In the genomic region with DNA sequence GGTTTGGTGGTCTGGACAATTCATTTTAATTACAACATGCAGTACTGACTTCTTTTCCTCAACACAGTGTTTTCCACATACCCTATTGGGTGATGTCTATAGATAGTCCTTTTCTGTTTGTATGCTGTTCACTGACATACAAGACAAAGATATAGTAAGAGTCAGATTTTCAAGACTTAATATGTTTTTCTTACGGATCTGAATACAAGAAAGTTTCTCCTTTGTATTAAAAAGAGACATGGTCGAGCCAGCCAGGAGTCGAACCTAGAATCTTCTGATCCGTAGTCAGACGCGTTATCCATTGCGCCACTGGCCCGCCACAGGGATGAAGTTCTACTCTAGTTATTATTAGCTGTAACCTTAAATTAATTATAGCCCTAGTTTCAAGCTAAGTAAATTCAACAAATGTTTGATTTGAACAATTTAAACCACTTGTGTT, we compare ENCODE assay signal across 9 mouse cellular contexts. TPM values are rescaled to one million over a fixed set of nuclear protein-coding genes. Genes with fewer than 3 reads are reported as not detected.
A peak's percentile ranks its signal among the peaks of the same experiment; 100 is the strongest.
DNase-seq lines count a peak whose midpoint lies in the region; ATAC-seq lines count a peak whose summit lies in the region.
"Had no signal": no experiment of that assay in that cellular context is flagged by ENCODE, and none has a peak within 500 bp of the region (broad histone marks: within the 10 kb centered on the region; RNA-seq: fewer than 3 reads in every experiment).

No protein-coding gene starts in this region.

- no peaks in the 10 kb centered on the region for H3K36me3 ChIP-seq in heart, embryonic 15.5 days
- H3K36me3 ChIP-seq in kidney, embryonic 16.5 days (ENCODE audit: insufficient read depth, low read length) = no peaks in the 10 kb centered on the region

- H3K9ac ChIP-seq in heart, embryonic 15.5 days = peak overlapping the region; percentile 57
- H3K9ac ChIP-seq in kidney, embryonic 16.5 days (replicated peaks; ENCODE audit: low read length) = peak overlapping the region; percentile 59

- peak; percentile 60 to 75 for DNase-seq in layer of hippocampus, postnatal 10 days (ENCODE audit: low spot score in 2 of 2)
- no peak for DNase-seq in layer of hippocampus, adult 9-11 months
- peak; percentile 71 for DNase-seq in ZHBTc4 (ENCODE audit: low read depth, low spot score)
- peak; percentile 76 for DNase-seq in lung, postnatal 14 days
- peak; percentile 42 for DNase-seq in skeletal muscle tissue, adult 2 months (ENCODE audit: low read depth, low spot score)

- no peaks in the 10 kb centered on the region for H3K9me3 ChIP-seq in heart, embryonic 15.5 days (replicated peaks)
- no peaks in the 10 kb centered on the region for H3K9me3 ChIP-seq in kidney, embryonic 16.5 days (ENCODE audit: low read length)

- peaks cover 11% of the 10 kb centered on the region for H3K27me3 ChIP-seq in heart, embryonic 15.5 days
- peaks cover 28% of the 10 kb centered on the region for H3K27me3 ChIP-seq in kidney, embryonic 16.5 days (ENCODE audit: insufficient read depth, low read length)

- under 1% methylated on average over 8 of the region's 8 CpGs for WGBS in heart, embryonic 15.5 days
- WGBS in kidney, embryonic 16.5 days = 1% methylated on average over 8 of the region's 8 CpGs

- no peak overlapping the region; the same call in 1 of the 2 replicates for H3K27ac ChIP-seq in heart, embryonic 15.5 days
- H3K27ac ChIP-seq in kidney, embryonic 16.5 days (ENCODE audit: low read length) = no peak overlapping the region

- H3K4me3 ChIP-seq in heart, embryonic 15.5 days = peak overlapping the region; percentile 61
- peak overlapping the region; percentile 63 for H3K4me3 ChIP-seq in kidney, embryonic 16.5 days (ENCODE audit: low read length)

- ATAC-seq in erythroblast, adult 5-6 weeks (replicated peaks; ENCODE audit: low FRiP score, poor library complexity, severe bottlenecking) = peak; percentile 64
- ATAC-seq in heart, embryonic 15.5 days (replicated peaks; ENCODE audit: insufficient number of reproducible peaks, insufficient read depth, low FRiP score, low read depth) = peak; percentile 43; the same call in 1 of the 2 replicates
- peak; percentile 55; the same call in 1 of the 2 replicates for ATAC-seq in kidney, embryonic 16.5 days (ENCODE audit: low FRiP score, low TSS enrichment)

- peak overlapping the region; percentile 77 for H3K4me2 ChIP-seq in heart, embryonic 15.5 days
- peak overlapping the region; percentile 91 for H3K4me2 ChIP-seq in kidney, embryonic 16.5 days (replicated peaks; ENCODE audit: low read depth, low read length)

- H3K4me1 ChIP-seq in heart, embryonic 15.5 days (replicated peaks) = peaks cover 4% of the 10 kb centered on the region; the same call in 1 of the 2 replicates
- peaks cover 6% of the 10 kb centered on the region; the same call in 1 of the 2 replicates for H3K4me1 ChIP-seq in kidney, embryonic 16.5 days (ENCODE audit: insufficient read depth, low read length)

RNA-seq across cellular contexts. Expression of a gene that starts 11.4 kb away (rescaled TPM):
- total RNA-seq in layer of hippocampus, postnatal 10 days (2021) = not detected
- total RNA-seq in erythroblast, adult 5-6 weeks (2015; ENCODE audit: low replicate concordance) = 2.7 and 6.3 TPM in 2 replicates
- 1.8 and 2.2 TPM in 2 replicates for total RNA-seq in erythroblast, adult 5-6 weeks (2017; ENCODE audit: low replicate concordance)
- polyA plus RNA-seq in heart, embryonic 15.5 days (2015; fragmentation: Nextera tagmentation; extraction: Ambion mirVana) = 9.5 and 113 TPM in 2 replicates
- polyA plus RNA-seq in kidney, embryonic 16.5 days (2015; fragmentation: Nextera tagmentation; extraction: Ambion mirVana) = 0.32 and 0.97 TPM in 2 replicates
- total RNA-seq: adrenal gland, postnatal 4 days had no signal

RNA-seq across cellular contexts. Expression of a gene that starts 14.4 kb away (rescaled TPM):
- total RNA-seq in layer of hippocampus, postnatal 10 days (2021) = 10 to 100 TPM; 64.1 to 78.6 TPM
- 2.5 TPM in 1 of 2 replicates, not detected in the other for total RNA-seq in erythroblast, adult 5-6 weeks (2015; ENCODE audit: low replicate concordance)
- 462 and 930 TPM in 2 replicates for total RNA-seq in erythroblast, adult 5-6 weeks (2017; ENCODE audit: low replicate concordance)
- 3.5 TPM in 1 of 2 replicates, not detected in the other for polyA plus RNA-seq in heart, embryonic 15.5 days (2015; fragmentation: Nextera tagmentation; extraction: Ambion mirVana)
- polyA plus RNA-seq in kidney, embryonic 16.5 days (2015; fragmentation: Nextera tagmentation; extraction: Ambion mirVana) = 7.8 and 9.2 TPM in 2 replicates

RNA-seq across cellular contexts. Expression of a gene that starts 14.8 kb away (rescaled TPM):
- total RNA-seq in layer of hippocampus, postnatal 10 days (2021) = 10 to 100 TPM; 73.9 to 80.0 TPM
- 14.6 and 64.4 TPM in 2 replicates for total RNA-seq in erythroblast, adult 5-6 weeks (2015; ENCODE audit: low replicate concordance)
- 627 and 660 TPM in 2 replicates for total RNA-seq in erythroblast, adult 5-6 weeks (2017; ENCODE audit: low replicate concordance)
- polyA plus RNA-seq in heart, embryonic 15.5 days (2015; fragmentation: Nextera tagmentation; extraction: Ambion mirVana) = 1.6 and 1.7 TPM in 2 replicates
- polyA plus RNA-seq in kidney, embryonic 16.5 days (2015; fragmentation: Nextera tagmentation; extraction: Ambion mirVana) = 3.8 and 8.2 TPM in 2 replicates

RNA-seq across cellular contexts. Expression of a gene that starts 20.2 kb away (rescaled TPM):
- total RNA-seq in layer of hippocampus, postnatal 10 days (2021) = 10 to 100 TPM; 51.2 to 53.7 TPM
- 32.4 and 38.2 TPM in 2 replicates for total RNA-seq in erythroblast, adult 5-6 weeks (2015; ENCODE audit: low replicate concordance)
- total RNA-seq in erythroblast, adult 5-6 weeks (2017; ENCODE audit: low replicate concordance) = 129 and 151 TPM in 2 replicates
- polyA plus RNA-seq in heart, embryonic 15.5 days (2015; fragmentation: Nextera tagmentation; extraction: Ambion mirVana) = 8.6 and 12.1 TPM in 2 replicates
- polyA plus RNA-seq in kidney, embryonic 16.5 days (2015; fragmentation: Nextera tagmentation; extraction: Ambion mirVana) = 29.5 and 30.5 TPM in 2 replicates

RNA-seq across cellular contexts. Expression of a gene that starts 21.8 kb away (rescaled TPM):
- 10 to 100 TPM; 33.8 to 36.8 TPM for total RNA-seq in layer of hippocampus, postnatal 10 days (2021)
- 3.7 and 12.3 TPM in 2 replicates for total RNA-seq in erythroblast, adult 5-6 weeks (2015; ENCODE audit: low replicate concordance)
- 705 and 715 TPM in 2 replicates for total RNA-seq in erythroblast, adult 5-6 weeks (2017; ENCODE audit: low replicate concordance)
- polyA plus RNA-seq in heart, embryonic 15.5 days (2015; fragmentation: Nextera tagmentation; extraction: Ambion mirVana) = 11.2 and 12.4 TPM in 2 replicates
- 49.8 and 53.1 TPM in 2 replicates for polyA plus RNA-seq in kidney, embryonic 16.5 days (2015; fragmentation: Nextera tagmentation; extraction: Ambion mirVana)
